Mouse (Mus musculus) brain, embryonic 14.5 days (tissue): ENCODE measurements around the gene Mrps25.

Experiments
- CTCF ChIP-seq: fragments of 200-500 bp; IDR thresholded peaks from 2 replicates; pipeline ENCODE4 v1.5.1; 2012; ENCODE audit warnings: inconsistent platforms, mild to moderate bottlenecking, moderate library complexity, borderline replicate concordance; ENCODE audit not compliant: insufficient read depth, insufficient read length; ENCODE audit errors: extremely low read depth
- POLR2A ChIP-seq: fragments of 200-500 bp; IDR thresholded peaks from 2 replicates; pipeline ENCODE4 v1.6.1; 2012; ENCODE audit warnings: mild to moderate bottlenecking, inconsistent platforms, borderline replicate concordance; ENCODE audit not compliant: poor library complexity, insufficient read depth, insufficient read length, severe bottlenecking; ENCODE audit errors: extremely low read depth

DNA sequence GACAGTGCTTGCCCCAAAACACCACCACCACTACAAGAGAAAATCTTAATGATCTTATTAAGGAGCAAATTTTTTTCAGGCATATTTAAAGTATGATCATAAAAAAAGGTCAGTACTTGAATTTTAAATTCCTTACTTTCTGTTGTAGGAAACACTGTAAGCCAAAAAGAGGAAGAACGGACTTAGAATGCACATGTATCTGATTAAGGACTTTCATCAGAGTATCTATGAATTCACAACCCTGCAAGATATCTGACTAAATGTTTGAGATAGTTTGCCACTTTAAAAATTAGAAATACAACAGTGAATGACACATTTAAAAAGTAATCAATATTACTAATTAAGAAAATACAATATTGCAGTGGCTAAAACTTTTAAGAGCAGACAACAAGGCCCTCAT lies 7.4 kb downstream of the Mrps25 start:
- TF ChIP-seq POLR2A (no peak), CTCF (no peak)
